Mouse (Mus musculus) layer of hippocampus, adult 11-12 months (tissue): ENCODE measurements at regions not wholly inside any gene's neighbourhood (a gene's known extent, or its start where the extent isn't known, plus 50 kb on each side); places are given as distances from the start of the nearest gene placed in this dataset.
"Not testable (repeated sequence)": the region's sequence is repeated elsewhere in the genome, so short reads cannot be mapped to it uniquely, and the experiment has no call there.

Experiments
- DNase-seq: peaks from one replicate; pipeline ENCODE4 v3.0.0; 2022; ENCODE audit warnings: low spot score

- DNase-seq, result no peak
Observed at GRCm38 (mm10) chr6:22716864-22717557, 158.3 kb upstream of the Ptprz1 start.

- DNase-seq, result no peak
Observed at GRCm38 (mm10) chr6:22716144-22716856, 159.0 kb upstream of the Ptprz1 start.

- DNase-seq, result no peak
Observed at GRCm38 (mm10) chr6:22698187-22698586, 177.1 kb upstream of the Ptprz1 start.

- no peak for DNase-seq
Observed at GRCm38 (mm10) chr6:22688678-22689126, 186.6 kb upstream of the Ptprz1 start.

GRCm38 (mm10) chr6:22674586-22674929 lies 200.7 kb upstream of the Ptprz1 start:
- no peak for DNase-seq

- no peak for DNase-seq
Observed at GRCm38 (mm10) chr6:22673919-22674585, 201.2 kb upstream of the Ptprz1 start.

GRCm38 (mm10) chr6:22671524-22671923 lies 203.8 kb upstream of the Ptprz1 start:
- DNase-seq, result no peak

GRCm38 (mm10) chr6:22668190-22668975 lies 206.9 kb upstream of the Ptprz1 start:
- DNase-seq, result no peak

GRCm38 (mm10) chr6:22657401-22657800 lies 217.9 kb upstream of the Ptprz1 start:
- DNase-seq, result not testable (repeated sequence)

GRCm38 (mm10) chr6:22640100-22640499 lies 235.2 kb upstream of the Ptprz1 start:
- DNase-seq, result no peak

- no peak for DNase-seq
Observed at GRCm38 (mm10) chr6:22635141-22635540, 240.2 kb upstream of the Ptprz1 start.

GRCm38 (mm10) chr6:22634740-22635139 lies 240.6 kb upstream of the Ptprz1 start:
- no peak for DNase-seq

GRCm38 (mm10) chr6:22591592-22591991 lies 235.5 kb upstream of the Fam3c start:
- DNase-seq, result no peak

GRCm38 (mm10) chr6:22584851-22585250 lies 228.8 kb upstream of the Fam3c start:
- DNase-seq, result no peak

GRCm38 (mm10) chr6:22572925-22573324 lies 216.9 kb upstream of the Fam3c start:
- no peak for DNase-seq

GRCm38 (mm10) chr6:22567891-22568290 lies 211.8 kb upstream of the Fam3c start:
- DNase-seq, result no peak

GRCm38 (mm10) chr6:22548296-22549245 lies 192.5 kb upstream of the Fam3c start:
- peak; percentile 17 for DNase-seq

- no peak for DNase-seq
Observed at GRCm38 (mm10) chr6:22541603-22542002, 185.6 kb upstream of the Fam3c start.

GRCm38 (mm10) chr6:22538254-22538653 lies 182.2 kb upstream of the Fam3c start:
- DNase-seq, result no peak

- no peak for DNase-seq
Observed at GRCm38 (mm10) chr6:22524384-22524783, 168.3 kb upstream of the Fam3c start.

- DNase-seq, result no peak
Observed at GRCm38 (mm10) chr6:22523582-22524234, 167.7 kb upstream of the Fam3c start.
